Mouse (Mus musculus) embryonic stem cell, embryonic (primary cell): ENCODE results near the gene Iqsec2.

Experiments
- CTCF ChIA-PET, 4 experiments: fragments of 300-600 bp in 2 of 4; fragments of 350-600 bp in 2 of 4; sonication (Branson Sonifier 250); formaldehyde crosslinking; loops; one replicate each; lab custom pipeline; 2022; ENCODE audit warnings: inconsistent platforms in 2 of 4; lab: Charles Lee
- POLR2A ChIA-PET, 4 experiments: fragments of 300-600 bp in 2 of 4; fragments of 350-600 bp in 2 of 4; sonication (Branson Sonifier 250); formaldehyde crosslinking; loops; one replicate each; lab custom pipeline; 2022; ENCODE audit warnings: antibody characterized with exemption in 4 of 4, inconsistent platforms in 1 of 4; lab: Charles Lee

Gene Iqsec2

GRCm38 (mm10) chrX:152172487-152172935 is 28.4 kb downstream of the Iqsec2 start:
- POLR2A ChIA-PET, result no interaction called here
- CTCF ChIA-PET, result no interaction called here

DNA sequence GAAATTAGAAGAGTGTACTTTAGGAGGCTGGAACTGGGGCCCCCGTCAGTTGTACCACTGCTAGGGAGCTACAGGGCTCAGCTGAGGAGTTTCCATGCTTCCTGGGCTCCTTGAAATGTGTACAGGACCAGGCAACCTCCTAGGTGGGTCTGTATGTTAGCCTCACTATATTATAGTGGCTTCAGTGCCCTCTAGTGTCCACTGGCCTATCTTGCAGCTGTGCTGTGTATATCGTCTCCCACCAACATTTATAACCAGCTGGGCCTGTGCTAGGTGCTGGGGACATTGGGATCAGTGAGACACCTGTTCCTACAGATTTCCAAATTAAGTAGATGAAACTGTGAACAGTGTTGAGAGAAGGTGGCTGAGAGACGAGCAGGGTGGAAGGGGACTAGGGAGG is 31.2 kb downstream of the Iqsec2 start:
- ChIA-PET POLR2A (interaction anchor here in 1 of 4 experiments (0.5 to 0.6 kb wide), 3 partner anchors 126 to 167 kb away, joined by 3 to 9 read pairs (median 4); no protein-coding TSS in a partner anchor), CTCF (interaction anchor here in 2 of 4 experiments (0.6 to 1.2 kb wide), 4 partner anchors 9 to 193 kb away, joined by 3 to 8 read pairs (median 5); partner anchors contain the start of gene Gpr173 (in 1 of the 2))

DNA sequence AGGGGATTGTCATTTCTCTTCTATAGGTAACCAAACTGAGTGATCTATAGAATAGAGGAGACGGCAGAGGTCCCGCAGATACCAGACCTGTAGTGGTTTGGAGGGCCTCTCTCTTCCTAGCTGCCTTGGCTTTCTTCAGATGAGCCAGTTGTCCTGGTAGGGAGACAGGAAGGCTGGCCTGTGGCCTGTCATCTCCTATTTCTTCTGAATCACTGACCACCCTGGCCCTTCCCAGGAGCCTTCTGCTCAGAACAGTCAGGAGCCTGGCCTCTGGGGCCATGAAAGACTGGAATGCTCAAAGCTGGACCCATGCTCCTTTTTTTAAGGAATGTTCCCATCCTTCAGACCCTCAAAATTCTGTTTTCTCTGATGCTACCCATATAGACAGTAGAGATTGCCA is 33.8 kb downstream of the Iqsec2 start:
- ChIA-PET POLR2A (no interaction called here), CTCF (no interaction called here)

- ChIA-PET CTCF (no interaction called here), POLR2A (no interaction called here)
These were observed 34.9 kb downstream of the Iqsec2 start for GRCm38 (mm10) chrX:152178843-152179545.

- CTCF ChIA-PET, result no interaction called here
- POLR2A ChIA-PET, result no interaction called here
These were observed 35.9 kb downstream of the Iqsec2 start for GRCm38 (mm10) chrX:152179670-152180656.

DNA sequence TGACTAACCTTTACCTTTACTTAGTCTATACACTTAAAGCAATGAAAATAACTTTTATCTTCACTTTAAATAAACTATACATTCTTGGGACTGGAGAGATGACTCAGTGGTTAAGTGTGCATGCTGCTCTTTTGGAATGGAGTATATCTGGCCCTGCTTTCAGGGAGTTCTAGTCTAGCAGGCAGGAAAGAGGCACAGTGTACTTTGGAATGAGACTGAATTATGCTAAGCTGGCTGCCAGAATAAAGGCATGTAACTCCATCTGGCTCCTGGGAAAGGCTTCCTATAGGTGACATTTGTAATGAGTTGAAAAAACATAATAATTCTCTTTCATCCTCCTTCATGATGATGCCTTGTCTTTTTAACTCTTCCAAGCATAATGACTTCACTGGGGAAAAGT is 43.1 kb downstream of the Iqsec2 start:
- ChIA-PET POLR2A (no interaction called here), CTCF (interaction anchor here in 1 of 4 experiments (0.7 kb wide), 1 partner anchor 167 kb away, joined by 3 read pairs; no protein-coding TSS in a partner anchor)

DNA sequence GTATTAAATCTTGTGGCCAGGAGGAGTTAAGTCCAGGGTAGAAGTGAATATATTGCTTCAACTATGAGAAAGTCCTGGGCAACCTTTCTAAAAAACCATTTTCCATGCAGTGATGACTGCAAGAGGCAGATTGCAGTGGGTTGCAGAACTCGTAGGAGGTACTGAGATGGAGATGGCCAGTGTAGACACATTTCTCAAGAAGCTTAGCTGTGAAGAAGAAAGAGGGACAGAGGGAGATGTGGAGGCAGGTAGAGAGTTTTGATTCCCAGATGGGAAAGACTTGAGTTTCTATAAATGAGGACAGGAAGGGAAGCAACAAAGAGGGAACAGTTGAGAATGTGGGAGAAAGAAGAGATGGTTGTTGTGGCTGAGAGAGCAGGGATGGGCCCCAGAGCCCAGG is 47.2 kb downstream of the Iqsec2 start:
- POLR2A ChIA-PET, result no interaction called here
- CTCF ChIA-PET, result no interaction called here

- POLR2A ChIA-PET, result no interaction called here
- CTCF ChIA-PET, result no interaction called here
These were observed 54.0 kb downstream of the Iqsec2 start for GRCm38 (mm10) chrX:152197814-152198648.

GRCm38 (mm10) chrX:152201737-152202421 is 57.8 kb downstream of the Iqsec2 start:
- ChIA-PET POLR2A (interaction anchor here in 3 of 4 experiments (0.7 to 1.7 kb wide), 6 partner anchors 31 to 399 kb away, joined by 3 to 5 read pairs (median 3); partner anchors contain the start of genes Kdm5c (in 2 of the 3) and Tspyl2 (in 1 of the 3)), CTCF (no interaction called here)

GRCm38 (mm10) chrX:152202422-152203103 is 58.5 kb downstream of the Iqsec2 start:
- POLR2A ChIA-PET, result interaction anchor here in 3 of 4 experiments (0.6 to 1.7 kb wide), 5 partner anchors 30 to 134 kb away, joined by 3 to 5 read pairs (median 4); partner anchors contain the start of gene Kdm5c (in 3 of the 3)
- CTCF ChIA-PET, result no interaction called here

DNA sequence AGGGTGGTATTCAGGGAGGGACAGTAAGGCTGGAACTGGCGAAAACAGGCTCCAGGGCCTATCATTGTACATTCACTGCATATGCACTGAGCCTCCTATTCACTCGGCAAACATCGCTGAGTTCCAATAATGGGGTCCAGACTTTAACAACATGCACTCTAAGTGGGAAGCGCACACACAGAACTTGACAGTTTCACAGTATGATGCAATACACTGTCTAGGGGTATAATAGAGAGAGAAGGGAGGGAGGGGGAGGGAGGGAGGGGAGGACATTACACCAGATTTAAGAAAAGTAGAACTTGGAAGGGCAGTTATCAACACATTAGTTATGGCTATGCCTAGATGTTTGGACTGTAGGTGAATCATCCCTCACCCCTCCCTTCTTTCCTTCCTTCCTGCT is 59.2 kb downstream of the Iqsec2 start:
- ChIA-PET CTCF (no interaction called here), POLR2A (interaction anchor here in 2 of 4 experiments (0.5 to 1.3 kb wide), 4 partner anchors 29 to 568 kb away, joined by 3 to 6 read pairs (median 4); partner anchors contain the start of genes Kantr (in 1 of the 2) and Kdm5c (in 1 of the 2))

- ChIA-PET POLR2A (interaction anchor here in 1 of 4 experiments (0.6 kb wide), 1 partner anchor 36 kb away, joined by 3 read pairs; no protein-coding TSS in a partner anchor), CTCF (no interaction called here)
These were observed 61.4 kb downstream of the Iqsec2 start for GRCm38 (mm10) chrX:152205486-152205885.

- CTCF ChIA-PET, result no interaction called here
- POLR2A ChIA-PET, result interaction anchor here in 1 of 4 experiments (1.6 kb wide), 1 partner anchor 18 kb away, joined by 5 read pairs; the partner anchor contains the start of gene Kdm5c
These were observed 70.6 kb downstream of the Iqsec2 start for GRCm38 (mm10) chrX:152214703-152215102.

GRCm38 (mm10) chrX:152218529-152218928 is 74.5 kb downstream of the Iqsec2 start:
- CTCF ChIA-PET, result no interaction called here
- POLR2A ChIA-PET, result interaction anchor here in 1 of 4 experiments (0.5 kb wide), 1 partner anchor 12 kb away, joined by 4 read pairs; no protein-coding TSS in a partner anchor

DNA sequence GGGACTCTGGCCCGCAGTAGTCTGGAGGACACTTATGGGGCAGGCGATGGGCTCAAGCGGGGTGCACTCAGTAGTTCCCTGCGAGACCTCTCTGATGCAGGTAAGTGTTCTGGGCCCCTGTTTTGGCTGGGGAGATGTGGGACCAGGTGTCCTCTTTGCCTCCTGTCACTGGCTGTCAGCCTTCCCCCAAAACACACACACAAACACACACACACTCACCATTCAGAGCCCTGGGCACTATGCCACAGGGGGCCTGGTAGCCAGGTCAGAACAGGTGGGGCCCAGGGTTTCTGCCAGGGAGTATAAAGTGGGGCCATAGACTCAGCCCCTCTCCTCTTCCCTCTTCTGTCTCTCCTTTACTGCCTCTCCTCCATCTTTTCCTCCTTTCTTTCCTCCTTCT is 77.7 kb downstream of the Iqsec2 start:
- CTCF ChIA-PET, result interaction anchor here in 1 of 4 experiments (0.5 kb wide), 1 partner anchor 41 kb away, joined by 9 read pairs; no protein-coding TSS in a partner anchor
- POLR2A ChIA-PET, result interaction anchor here in 2 of 4 experiments (1.4 to 1.8 kb wide), 2 partner anchors 11 kb away, joined by 3 to 5 read pairs; partner anchors contain the start of gene Kdm5c (in 2 of the 2)

GRCm38 (mm10) chrX:152222226-152222625 is 78.2 kb downstream of the Iqsec2 start:
- POLR2A ChIA-PET, result interaction anchor here in 2 of 4 experiments (1.4 to 1.8 kb wide), 2 partner anchors 10 kb away, joined by 3 to 5 read pairs; partner anchors contain the start of gene Kdm5c (in 2 of the 2)
- CTCF ChIA-PET, result interaction anchor here in 1 of 4 experiments (0.5 kb wide), 1 partner anchor 41 kb away, joined by 9 read pairs; no protein-coding TSS in a partner anchor
